Mouse (Mus musculus): Measurements from ENCODE around the gene Wdr61. TPM values are rescaled to one million over a fixed set of nuclear protein-coding genes. Genes with fewer than 3 reads are reported as not detected.
"Not testable (repeated sequence)": the region's sequence is repeated elsewhere in the genome, so short reads cannot be mapped to it uniquely, and the experiment has no call there.

Wdr61 gene
- total RNA-seq, 4 experiments from 2014 or later, result 15.5 to 20.2 (median 17.1) TPM

- no peak for DNase-seq (ENCODE audit: low spot score in 2 of 2)
Measured at GRCm38 (mm10) chr9:54732122-54732521, 2.2 kb downstream of the Wdr61 start.

- no peak for DNase-seq (ENCODE audit: low spot score in 2 of 2)
Measured at GRCm38 (mm10) chr9:54726315-54726714, 8.0 kb downstream of the Wdr61 start.

GRCm38 (mm10) chr9:54722596-54722995, 11.7 kb downstream of the Wdr61 start:
- DNase-seq (ENCODE audit: low spot score in 2 of 2), result no peak

GRCm38 (mm10) chr9:54722156-54722555, 12.2 kb downstream of the Wdr61 start:
- DNase-seq (ENCODE audit: low spot score in 2 of 2), result no peak

GRCm38 (mm10) chr9:54717527-54717926, 16.8 kb downstream of the Wdr61 start:
- no peak for DNase-seq (ENCODE audit: low spot score in 2 of 2)

GRCm38 (mm10) chr9:54715776-54716175, 18.5 kb downstream of the Wdr61 start:
- no peak for DNase-seq (ENCODE audit: low spot score in 2 of 2)

GRCm38 (mm10) chr9:54708085-54708484, 26.2 kb downstream of the Wdr61 start:
- no peak for DNase-seq (ENCODE audit: low spot score in 2 of 2)

- DNase-seq (ENCODE audit: low spot score in 2 of 2), result no peak
Measured at GRCm38 (mm10) chr9:54707288-54707999, 26.9 kb downstream of the Wdr61 start.

- DNase-seq (ENCODE audit: low spot score in 2 of 2), result no peak
Measured at GRCm38 (mm10) chr9:54705561-54705960, 28.8 kb downstream of the Wdr61 start.

- no peak for DNase-seq (ENCODE audit: low spot score in 2 of 2)
Measured at GRCm38 (mm10) chr9:54704361-54704760, 30.0 kb downstream of the Wdr61 start.

GRCm38 (mm10) chr9:54702581-54702980, 31.7 kb downstream of the Wdr61 start:
- no peak for DNase-seq (ENCODE audit: low spot score in 2 of 2)

- no peak for DNase-seq (ENCODE audit: low spot score in 2 of 2)
Measured at GRCm38 (mm10) chr9:54700746-54701145, 33.6 kb downstream of the Wdr61 start.

- no peak for DNase-seq (ENCODE audit: low spot score in 2 of 2)
Measured at GRCm38 (mm10) chr9:54700174-54700475, 34.2 kb downstream of the Wdr61 start.

GRCm38 (mm10) chr9:54699345-54700173, 34.8 kb downstream of the Wdr61 start:
- peak; percentile 63 to 68 for DNase-seq (ENCODE audit: low spot score in 2 of 2)

- DNase-seq (ENCODE audit: low spot score in 2 of 2), result no peak
Measured at GRCm38 (mm10) chr9:54699087-54699344, 35.3 kb downstream of the Wdr61 start.

- DNase-seq (ENCODE audit: low spot score in 2 of 2), result no peak
Measured at GRCm38 (mm10) chr9:54698318-54699086, 35.8 kb downstream of the Wdr61 start, which contains the start of gene Dnaja4. Gene Dnaja4, plus strand, starts transcription at chr9:54698873.

GRCm38 (mm10) chr9:54691241-54691805, 43.0 kb downstream of the Wdr61 start:
- DNase-seq (ENCODE audit: low spot score in 2 of 2), result not testable (repeated sequence)

GRCm38 (mm10) chr9:54690697-54691096, 43.6 kb downstream of the Wdr61 start:
- not testable (repeated sequence) for DNase-seq (ENCODE audit: low spot score in 2 of 2)

GRCm38 (mm10) chr9:54689446-54689845, 44.9 kb downstream of the Wdr61 start:
- no peak for DNase-seq (ENCODE audit: low spot score in 2 of 2)

- no peak for DNase-seq (ENCODE audit: low spot score in 2 of 2)
Measured at GRCm38 (mm10) chr9:54687246-54688236, 46.8 kb downstream of the Wdr61 start.
